Mouse (Mus musculus): ENCODE results near the gene Taf4. TPM values are rescaled to one million over a fixed set of nuclear protein-coding genes. Genes with fewer than 3 reads are reported as not detected.

The Taf4 gene
- polyA plus RNA-seq, 1 experiment from 2014 or later = 3.4 TPM

DNA sequence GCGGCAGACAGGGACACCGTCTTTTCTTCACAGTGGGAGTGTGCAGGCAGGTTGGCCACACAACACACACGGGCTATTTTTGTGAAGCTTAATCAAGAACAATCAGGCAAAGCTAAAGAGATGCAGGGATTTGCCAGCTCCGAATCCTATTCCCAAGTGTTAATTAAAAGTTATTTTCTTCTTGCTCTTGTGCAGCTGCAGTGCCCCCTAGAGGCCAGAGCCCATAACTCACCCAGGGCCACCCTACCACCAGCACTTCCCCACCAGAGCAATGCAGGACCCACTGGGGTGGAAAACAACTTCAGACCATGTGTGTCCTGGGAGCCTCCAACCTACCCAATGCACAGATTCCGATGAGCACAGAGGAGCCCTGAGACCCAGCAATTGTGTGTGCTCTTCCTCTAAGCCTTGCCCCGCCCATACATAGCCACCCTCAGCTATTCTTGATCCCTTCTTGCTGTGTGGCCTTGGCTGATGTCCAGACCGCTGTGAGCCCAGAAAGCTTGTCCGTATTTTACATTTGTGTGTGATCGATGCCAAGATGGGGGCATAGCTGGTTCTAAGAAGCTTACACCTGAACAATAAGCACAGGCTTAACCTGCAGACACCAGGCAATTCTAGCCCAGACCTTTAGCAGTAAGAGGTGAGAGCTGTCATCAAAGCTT is 98.8 kb downstream of the Taf4 start:
- Histone ChIP-seq H3K36me3 (ENCODE audit: control insufficient read depth, insufficient read depth, low read length) (no peaks in the 10 kb centered on the region), H3K9me3 (ENCODE audit: control insufficient read depth, low read length) (no peaks in the 10 kb centered on the region), H3K4me1 (ENCODE audit: control insufficient read depth in 2 of 2, insufficient read depth in 2 of 2, low read length in 2 of 2) (no peaks in the 10 kb centered on the region), H3K27ac (replicated peaks in 1 of 2; ENCODE audit: control insufficient read depth in 1 of 2, insufficient read depth in 1 of 2, low read depth in 2 of 2, low read length in 2 of 2) (no peak overlapping the region), H3K4me2 (ENCODE audit: low read length) (no peak overlapping the region), H3K9ac (ENCODE audit: low read length) (no peak overlapping the region), H3K4me3 (ENCODE audit: control insufficient read depth in 1 of 2, insufficient read depth in 1 of 2, low read depth in 1 of 2, low read length in 2 of 2) (no peak overlapping the region), H3K27me3 (ENCODE audit: control insufficient read depth, insufficient read depth, low read length) (no peaks in the 10 kb centered on the region)
- ATAC-seq (ENCODE audit: insufficient number of reproducible peaks, insufficient read depth, low FRiP score, low read depth) = no peak
- WGBS = 65% methylated on average over 9 of the region's 9 CpGs

DNA sequence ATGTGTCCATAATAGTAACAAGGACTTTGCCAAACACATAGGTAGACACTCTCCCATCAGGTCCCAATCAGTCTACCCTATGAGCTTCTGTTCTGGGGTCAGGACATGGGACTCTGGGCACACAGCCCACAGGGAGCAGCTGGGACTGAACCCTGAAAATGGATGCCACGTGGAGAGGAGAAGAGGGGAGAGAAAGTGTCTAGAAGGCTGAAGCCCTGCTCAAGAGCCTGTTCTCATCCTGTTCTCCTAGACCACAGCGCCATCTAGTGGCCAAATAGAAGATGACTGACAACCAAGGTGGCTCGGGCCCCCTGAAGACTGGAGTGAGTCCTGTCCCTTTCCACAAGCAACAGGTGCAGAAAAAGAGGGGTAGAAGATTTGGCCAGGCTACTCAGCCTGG is 101.3 kb downstream of the Taf4 start:
- Histone ChIP-seq H3K4me1 (ENCODE audit: control insufficient read depth in 2 of 2, insufficient read depth in 2 of 2, low read length in 2 of 2) (no peaks in the 10 kb centered on the region), H3K27me3 (ENCODE audit: control insufficient read depth, insufficient read depth, low read length) (no peaks in the 10 kb centered on the region), H3K4me2 (ENCODE audit: low read length) (no peak overlapping the region), H3K9me3 (ENCODE audit: control insufficient read depth, low read length) (no peaks in the 10 kb centered on the region), H3K36me3 (ENCODE audit: control insufficient read depth, insufficient read depth, low read length) (no peaks in the 10 kb centered on the region), H3K27ac (replicated peaks in 1 of 2; ENCODE audit: control insufficient read depth in 1 of 2, insufficient read depth in 1 of 2, low read depth in 2 of 2, low read length in 2 of 2) (no peak overlapping the region), H3K9ac (ENCODE audit: low read length) (no peak overlapping the region), H3K4me3 (ENCODE audit: control insufficient read depth in 1 of 2, insufficient read depth in 1 of 2, low read depth in 1 of 2, low read length in 2 of 2) (no peak overlapping the region)
- WGBS = 6% methylated on average over 3 of the region's 3 CpGs
- no peak; the same call in 1 of the 2 replicates for ATAC-seq (ENCODE audit: insufficient number of reproducible peaks, insufficient read depth, low FRiP score, low read depth)

DNA sequence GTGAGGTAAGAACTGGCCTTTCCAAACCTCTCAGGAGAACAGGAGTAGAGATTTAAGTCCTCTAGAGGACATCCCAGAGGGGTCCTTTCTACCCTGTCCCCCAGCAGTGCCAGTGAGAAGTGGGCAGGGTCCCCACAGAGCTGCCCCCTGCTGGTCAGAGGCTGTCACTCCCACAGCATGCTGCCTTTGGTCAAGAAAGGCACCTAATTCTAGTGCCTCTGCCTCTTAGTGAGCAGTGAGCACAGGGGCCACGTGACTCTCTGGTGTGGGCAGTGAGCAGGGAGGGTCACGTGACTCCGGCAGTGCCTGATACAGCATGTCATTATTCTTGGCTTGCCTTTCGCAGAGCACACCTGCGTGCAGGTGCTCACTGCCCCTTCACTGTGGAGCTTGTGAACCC is 103.1 kb downstream of the Taf4 start:
- 33% methylated on average over 5 of the region's 5 CpGs for WGBS
- no peak for ATAC-seq (ENCODE audit: insufficient number of reproducible peaks, insufficient read depth, low FRiP score, low read depth)
- H3K4me3 ChIP-seq (ENCODE audit: control insufficient read depth in 1 of 2, insufficient read depth in 1 of 2, low read depth in 1 of 2, low read length in 2 of 2) = no peak overlapping the region
- H3K4me1 ChIP-seq (ENCODE audit: control insufficient read depth in 2 of 2, insufficient read depth in 2 of 2, low read length in 2 of 2) = peaks cover 0 to under 1% of the 10 kb centered on the region in 2 experiments; a peak in 2 of 4 replicates
- H3K9ac ChIP-seq (ENCODE audit: low read length) = no peak overlapping the region
- H3K9me3 ChIP-seq (ENCODE audit: control insufficient read depth, low read length) = no peaks in the 10 kb centered on the region
- H3K27me3 ChIP-seq (ENCODE audit: control insufficient read depth, insufficient read depth, low read length) = 0 out of 2 replicates have a peak, but pooled peaks cover 3% of the 10 kb centered on the region
- H3K36me3 ChIP-seq (ENCODE audit: control insufficient read depth, insufficient read depth, low read length) = no peaks in the 10 kb centered on the region
- no peak overlapping the region for H3K27ac ChIP-seq (replicated peaks in 1 of 2; ENCODE audit: control insufficient read depth in 1 of 2, insufficient read depth in 1 of 2, low read depth in 2 of 2, low read length in 2 of 2)
- no peak overlapping the region for H3K4me2 ChIP-seq (ENCODE audit: low read length)

DNA sequence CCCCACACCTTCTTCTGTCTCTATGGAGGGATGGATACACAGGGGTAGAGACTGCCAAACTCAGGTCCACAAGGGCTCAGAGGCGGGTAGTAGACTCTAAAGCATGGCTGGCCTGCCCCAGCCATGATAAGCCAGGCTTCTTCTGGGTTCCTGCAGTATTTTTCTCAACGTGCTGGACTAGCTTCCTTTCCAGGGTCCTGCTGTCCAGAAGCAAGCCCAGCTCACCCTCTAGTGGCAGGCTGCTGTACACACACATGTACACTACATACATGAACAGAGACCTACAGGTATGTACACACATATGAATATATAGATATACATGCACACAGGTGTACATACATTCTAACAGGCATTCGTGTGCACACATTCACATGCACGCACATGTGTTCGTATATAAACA is 103.7 kb downstream of the Taf4 start:
- Histone ChIP-seq H3K4me2 (ENCODE audit: low read length) (no peak overlapping the region), H3K4me1 (ENCODE audit: control insufficient read depth in 2 of 2, insufficient read depth in 2 of 2, low read length in 2 of 2) (peaks cover under 1 to 3% of the 10 kb centered on the region in 2 experiments; a peak in 2 of 4 replicates), H3K4me3 (ENCODE audit: control insufficient read depth in 1 of 2, insufficient read depth in 1 of 2, low read depth in 1 of 2, low read length in 2 of 2) (no peak overlapping the region), H3K27me3 (ENCODE audit: control insufficient read depth, insufficient read depth, low read length) (0 out of 2 replicates have a peak, but pooled peaks cover 3% of the 10 kb centered on the region), H3K9ac (ENCODE audit: low read length) (no peak overlapping the region), H3K27ac (replicated peaks in 1 of 2; ENCODE audit: control insufficient read depth in 1 of 2, insufficient read depth in 1 of 2, low read depth in 2 of 2, low read length in 2 of 2) (no peak overlapping the region), H3K36me3 (ENCODE audit: control insufficient read depth, insufficient read depth, low read length) (no peaks in the 10 kb centered on the region), H3K9me3 (ENCODE audit: control insufficient read depth, low read length) (no peaks in the 10 kb centered on the region)
- no peak for ATAC-seq (ENCODE audit: insufficient number of reproducible peaks, insufficient read depth, low FRiP score, low read depth)
- 62% methylated on average over 5 of the region's 5 CpGs for WGBS

DNA sequence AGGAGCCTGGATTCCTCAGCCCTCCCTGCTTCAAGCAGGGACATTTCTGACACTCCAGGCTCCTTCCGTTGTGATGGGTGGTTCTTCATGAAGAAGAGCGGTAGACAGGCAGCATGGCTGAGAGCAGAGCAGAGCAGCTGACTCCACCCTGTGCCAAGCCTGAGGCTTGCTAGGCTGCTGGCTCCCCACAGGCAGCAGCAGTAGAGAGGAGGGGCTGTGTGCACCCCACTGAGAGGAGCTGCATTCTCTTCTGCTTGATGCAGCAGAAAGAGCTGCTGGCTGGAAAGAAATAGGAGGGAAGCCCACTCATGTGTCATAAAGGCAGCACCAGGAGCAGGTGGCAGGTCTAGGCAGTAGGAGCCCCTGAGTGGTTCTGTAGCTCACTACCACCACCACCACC is 106.6 kb downstream of the Taf4 start:
- Histone ChIP-seq H3K4me3 (ENCODE audit: control insufficient read depth in 1 of 2, insufficient read depth in 1 of 2, low read depth in 1 of 2, low read length in 2 of 2) (no peak overlapping the region), H3K27me3 (ENCODE audit: control insufficient read depth, insufficient read depth, low read length) (0 out of 2 replicates have a peak, but pooled peaks cover 3% of the 10 kb centered on the region), H3K4me1 (ENCODE audit: control insufficient read depth in 2 of 2, insufficient read depth in 2 of 2, low read length in 2 of 2) (peaks cover 6 to 7% of the 10 kb centered on the region in 2 experiments; a peak in 3 of 4 replicates), H3K9me3 (ENCODE audit: control insufficient read depth, low read length) (no peaks in the 10 kb centered on the region), H3K36me3 (ENCODE audit: control insufficient read depth, insufficient read depth, low read length) (no peaks in the 10 kb centered on the region), H3K4me2 (ENCODE audit: low read length) (no peak overlapping the region), H3K9ac (ENCODE audit: low read length) (no peak overlapping the region), H3K27ac (replicated peaks in 1 of 2; ENCODE audit: control insufficient read depth in 1 of 2, insufficient read depth in 1 of 2, low read depth in 2 of 2, low read length in 2 of 2) (no peak overlapping the region)
- ATAC-seq (ENCODE audit: insufficient number of reproducible peaks, insufficient read depth, low FRiP score, low read depth) = no peak
- WGBS = 13% methylated on average over 2 of the region's 2 CpGs

DNA sequence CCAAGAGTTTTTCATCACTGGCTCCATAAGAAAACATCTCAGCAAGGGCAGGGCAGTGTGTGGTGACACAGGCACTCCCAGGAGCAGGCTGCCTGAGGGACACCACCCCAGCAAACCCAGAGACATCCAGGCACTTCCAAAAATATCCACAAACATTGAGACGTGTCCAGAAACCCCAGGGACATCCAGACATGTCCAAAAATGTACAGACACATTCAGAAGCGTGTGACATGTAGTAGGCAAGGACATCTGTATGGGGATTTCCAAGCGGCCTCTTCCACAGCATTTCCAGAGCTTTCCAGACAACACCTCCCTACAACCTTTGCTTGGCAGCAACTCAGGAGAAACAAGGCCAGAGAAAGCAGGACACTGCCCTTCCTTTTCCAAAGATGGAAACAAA is 108.8 kb downstream of the Taf4 start:
- no peak overlapping the region for H3K4me2 ChIP-seq (ENCODE audit: low read length)
- H3K27ac ChIP-seq (replicated peaks in 1 of 2; ENCODE audit: control insufficient read depth in 1 of 2, insufficient read depth in 1 of 2, low read depth in 2 of 2, low read length in 2 of 2) = 0 out of 4 replicates have a peak overlapping the region, but pooled peaks of 1 of the 2 experiments have one; percentile 0
- H3K4me1 ChIP-seq (ENCODE audit: control insufficient read depth in 2 of 2, insufficient read depth in 2 of 2, low read length in 2 of 2) = peaks cover 6 to 7% of the 10 kb centered on the region in 2 experiments; a peak in 3 of 4 replicates
- H3K36me3 ChIP-seq (ENCODE audit: control insufficient read depth, insufficient read depth, low read length) = no peaks in the 10 kb centered on the region
- 40% methylated on average over 3 of the region's 3 CpGs for WGBS
- no peaks in the 10 kb centered on the region for H3K9me3 ChIP-seq (ENCODE audit: control insufficient read depth, low read length)
- H3K27me3 ChIP-seq (ENCODE audit: control insufficient read depth, insufficient read depth, low read length) = 0 out of 2 replicates have a peak, but pooled peaks cover 3% of the 10 kb centered on the region
- no peak overlapping the region for H3K9ac ChIP-seq (ENCODE audit: low read length)
- H3K4me3 ChIP-seq (ENCODE audit: control insufficient read depth in 1 of 2, insufficient read depth in 1 of 2, low read depth in 1 of 2, low read length in 2 of 2) = no peak overlapping the region
- ATAC-seq (ENCODE audit: insufficient number of reproducible peaks, insufficient read depth, low FRiP score, low read depth) = no peak

DNA sequence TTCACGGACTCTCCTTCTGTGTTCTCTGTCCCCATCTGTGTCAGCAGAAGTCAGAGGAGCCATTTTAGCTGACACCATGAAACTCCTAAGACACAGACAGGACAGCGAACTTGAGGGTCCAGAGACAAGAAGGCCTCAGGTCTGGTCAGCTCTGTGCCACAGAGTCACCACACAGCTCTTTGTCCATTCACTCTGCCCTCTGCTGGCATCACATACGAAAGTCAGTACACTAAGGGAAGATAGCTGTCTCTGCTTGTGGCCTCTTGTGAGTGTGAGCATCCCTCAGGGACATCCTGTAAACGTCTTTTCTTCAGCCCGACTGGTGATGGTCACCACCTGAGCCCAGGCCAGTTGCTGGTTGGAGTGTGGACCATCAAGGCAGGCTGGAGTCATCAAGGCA is 111.3 kb downstream of the Taf4 start:
- Histone ChIP-seq H3K9me3 (ENCODE audit: control insufficient read depth, low read length) (no peaks in the 10 kb centered on the region), H3K36me3 (ENCODE audit: control insufficient read depth, insufficient read depth, low read length) (no peaks in the 10 kb centered on the region), H3K4me3 (ENCODE audit: control insufficient read depth in 1 of 2, insufficient read depth in 1 of 2, low read depth in 1 of 2, low read length in 2 of 2) (no peak overlapping the region), H3K9ac (ENCODE audit: low read length) (no peak overlapping the region), H3K4me1 (ENCODE audit: control insufficient read depth in 2 of 2, insufficient read depth in 2 of 2, low read length in 2 of 2) (peaks cover 6 to 7% of the 10 kb centered on the region in 2 experiments; a peak in 3 of 4 replicates), H3K27me3 (ENCODE audit: control insufficient read depth, insufficient read depth, low read length) (0 out of 2 replicates have a peak, but pooled peaks cover 3% of the 10 kb centered on the region), H3K27ac (replicated peaks in 1 of 2; ENCODE audit: control insufficient read depth in 1 of 2, insufficient read depth in 1 of 2, low read depth in 2 of 2, low read length in 2 of 2) (no peak overlapping the region), H3K4me2 (ENCODE audit: low read length) (no peak overlapping the region)
- no peak for ATAC-seq (ENCODE audit: insufficient number of reproducible peaks, insufficient read depth, low FRiP score, low read depth)
- 66% methylated on average over 5 of the region's 5 CpGs for WGBS

Measured in heart, embryonic 14.5 days (tissue).